Mouse (Mus musculus): ENCODE results near the gene Rcc1.

GRCm38 (mm10) chr4:132396251-132396650, 42.8 kb upstream of the Rcc1 start:
- TF ChIP-seq NELFE (IDR thresholded peaks at IDR 0.05; ENCODE audit: low read depth, low read length) = no peak
- TF ChIP-seq KAT2A (IDR thresholded peaks at IDR 0.05; ENCODE audit: insufficient replicate concordance, low read length) = no peak

Data from CH12.LX (cell line).